Mouse (Mus musculus): Measurements from ENCODE around the gene Gm44790. TPM values are rescaled to one million over a fixed set of nuclear protein-coding genes. Genes with fewer than 3 reads are reported as not detected.
"Not testable (repeated sequence)": the region's sequence is repeated elsewhere in the genome, so short reads cannot be mapped to it uniquely, and the experiment has no call there.

The Gm44790 gene
- not detected in 2 replicates for polyA plus RNA-seq (2011; ENCODE audit: insufficient read depth, insufficient read length, low replicate concordance, missing spikeins)

DNA sequence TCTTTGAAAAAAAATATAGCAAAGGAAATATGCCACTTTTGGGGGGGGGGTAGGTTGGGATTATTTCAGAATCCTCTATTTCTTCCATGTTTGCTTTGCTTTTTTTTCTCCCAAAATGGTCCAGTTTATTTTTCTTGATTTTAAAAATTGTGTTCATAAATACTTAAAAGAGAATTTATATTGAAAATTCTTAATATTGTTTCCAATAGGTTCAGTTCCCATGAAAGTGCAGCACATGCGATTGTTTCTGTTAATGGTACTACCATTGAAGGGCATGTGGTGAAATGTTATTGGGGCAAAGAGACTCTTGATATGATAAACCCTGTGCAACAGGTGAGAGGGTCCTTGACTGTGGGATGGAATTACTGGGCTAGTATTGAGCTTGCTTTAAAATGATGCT is at the start of gene Gm44790:
Gene Gm44790, plus strand, starts transcription at position 301 of the 400 bp plus-strand sequence.
- WGBS, result 93% methylated on average over 1 of the region's 1 CpGs
- Histone ChIP-seq H3K4me3 (replicated peaks; ENCODE audit: control insufficient read depth, low read depth, low read length) (no peak within 1 kb of the TSS), H3K27ac (ENCODE audit: control insufficient read depth, insufficient read depth, low read depth, low read length, poor library complexity) (no peak within 1 kb of the TSS), H3K4me1 (ENCODE audit: control insufficient read depth, insufficient read depth, low read length) (no peaks in the 10 kb centered on the region)
- TF ChIP-seq POLR2A (IDR thresholded peaks at IDR 0.05; ENCODE audit: borderline replicate concordance, control insufficient read depth, low read depth, low read length) (no peak), CTCF (IDR thresholded peaks at IDR 0.05; ENCODE audit: control insufficient read depth, insufficient read depth, low read length) (no peak)

DNA sequence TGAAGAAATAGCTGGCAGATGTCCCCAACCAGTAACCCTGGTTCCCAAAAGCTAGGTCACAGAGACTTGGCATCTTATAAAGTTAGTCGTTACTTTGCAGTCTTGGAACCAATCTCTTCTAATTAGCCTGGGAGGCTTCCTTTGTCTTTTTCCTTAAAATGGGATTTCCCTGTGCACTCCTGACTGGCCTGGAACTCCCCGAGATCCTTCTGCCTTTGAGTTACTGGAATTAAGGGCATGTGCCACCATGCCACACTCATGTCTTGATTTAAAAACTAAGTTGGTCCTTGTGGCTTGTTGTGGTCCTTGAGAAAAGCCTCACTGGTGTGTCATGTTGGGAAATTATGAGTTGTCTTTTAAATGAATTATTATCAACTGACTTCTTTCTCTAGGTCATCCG is 48.1 kb upstream of the Gm44790 start:
- Histone ChIP-seq H3K27ac (ENCODE audit: control insufficient read depth, insufficient read depth, low read depth, low read length, poor library complexity) (no peak overlapping the region), H3K4me1 (ENCODE audit: control insufficient read depth, insufficient read depth, low read length) (no peaks in the 10 kb centered on the region; the same call in 1 of the 2 replicates), H3K4me3 (replicated peaks; ENCODE audit: control insufficient read depth, low read depth, low read length) (no peak overlapping the region)
- TF ChIP-seq CTCF (IDR thresholded peaks at IDR 0.05; ENCODE audit: control insufficient read depth, insufficient read depth, low read length) (no peak), POLR2A (IDR thresholded peaks at IDR 0.05; ENCODE audit: borderline replicate concordance, control insufficient read depth, low read depth, low read length) (no peak)
- 85% methylated on average over 3 of the region's 3 CpGs for WGBS

DNA sequence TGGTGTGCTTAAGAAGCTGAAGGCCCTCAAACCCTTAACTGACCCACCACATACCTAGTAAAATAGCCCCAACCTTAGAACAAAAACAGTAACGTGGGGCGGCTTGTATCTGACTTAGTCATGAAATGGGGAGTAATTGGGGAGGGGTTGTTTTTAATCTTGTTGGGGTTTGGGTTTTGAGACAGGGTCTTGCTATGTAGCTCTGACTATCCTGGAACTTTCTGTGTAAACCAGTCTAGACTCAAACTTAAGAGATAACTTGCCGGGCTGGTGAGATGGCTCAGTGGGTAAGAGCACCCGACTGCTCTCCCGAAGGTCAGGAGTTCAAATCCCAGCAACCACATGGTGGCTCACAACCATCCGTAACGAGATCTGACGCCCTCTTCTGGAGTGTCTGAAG is 46.3 kb upstream of the Gm44790 start:
- H3K4me3 ChIP-seq (replicated peaks; ENCODE audit: control insufficient read depth, low read depth, low read length); H3K27ac ChIP-seq (ENCODE audit: control insufficient read depth, insufficient read depth, low read depth, low read length, poor library complexity); H3K4me1 ChIP-seq (ENCODE audit: control insufficient read depth, insufficient read depth, low read length): not testable (repeated sequence)
- WGBS, result 64% methylated on average over 8 of the region's 8 CpGs

DNA sequence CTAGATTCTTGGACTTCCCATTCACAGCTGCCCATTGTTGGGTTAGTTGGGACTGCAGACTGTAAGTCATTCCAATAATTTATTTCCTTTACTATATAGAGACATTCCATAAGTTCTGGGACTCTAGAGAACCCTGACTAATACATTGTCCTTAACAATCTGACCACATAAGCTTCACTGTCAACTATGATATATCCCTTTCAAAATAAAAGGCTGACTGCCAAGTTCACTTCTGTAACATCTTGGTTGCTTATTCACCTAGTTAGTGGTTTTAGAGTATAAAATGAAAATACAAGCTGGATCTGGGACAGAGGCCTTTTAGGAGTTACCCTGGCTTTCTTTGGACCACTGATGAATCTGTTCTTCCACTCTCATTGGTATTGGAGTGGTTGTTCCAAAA is 43.9 kb upstream of the Gm44790 start:
- Histone ChIP-seq H3K4me1 (ENCODE audit: control insufficient read depth, insufficient read depth, low read length) (no peaks in the 10 kb centered on the region), H3K4me3 (replicated peaks; ENCODE audit: control insufficient read depth, low read depth, low read length) (no peak overlapping the region), H3K27ac (ENCODE audit: control insufficient read depth, insufficient read depth, low read depth, low read length, poor library complexity) (no peak overlapping the region)
- TF ChIP-seq POLR2A (IDR thresholded peaks at IDR 0.05; ENCODE audit: borderline replicate concordance, control insufficient read depth, low read depth, low read length), result no peak
- TF ChIP-seq CTCF (IDR thresholded peaks at IDR 0.05; ENCODE audit: control insufficient read depth, insufficient read depth, low read length), result no peak

DNA sequence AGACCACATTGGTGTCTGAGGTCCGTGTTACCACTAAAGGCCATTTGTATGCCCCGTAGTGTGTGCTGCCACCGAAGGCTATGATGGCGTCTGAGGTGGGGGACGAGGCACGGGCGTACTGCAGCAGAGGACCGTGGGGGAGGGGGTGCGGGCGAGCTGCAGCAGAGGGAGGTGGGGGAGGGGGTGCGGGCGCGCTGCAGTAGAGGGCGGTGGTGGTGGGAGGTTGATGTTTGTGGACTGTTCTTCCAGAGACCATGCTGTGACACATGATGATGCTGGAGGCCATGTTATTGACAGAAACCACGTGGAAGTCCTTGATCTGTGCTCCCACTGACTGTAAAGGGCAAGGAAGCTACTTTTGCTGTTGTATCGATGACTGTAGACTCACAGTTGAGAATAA is 43.1 kb upstream of the Gm44790 start:
- no peak for TF ChIP-seq CTCF (IDR thresholded peaks at IDR 0.05; ENCODE audit: control insufficient read depth, insufficient read depth, low read length)
- TF ChIP-seq POLR2A (IDR thresholded peaks at IDR 0.05; ENCODE audit: borderline replicate concordance, control insufficient read depth, low read depth, low read length), result no peak
- H3K4me1 ChIP-seq (ENCODE audit: control insufficient read depth, insufficient read depth, low read length), result no peaks in the 10 kb centered on the region
- H3K27ac ChIP-seq (ENCODE audit: control insufficient read depth, insufficient read depth, low read depth, low read length, poor library complexity), result no peak overlapping the region
- H3K4me3 ChIP-seq (replicated peaks; ENCODE audit: control insufficient read depth, low read depth, low read length), result no peak overlapping the region
- WGBS, result 67% methylated on average over 16 of the region's 16 CpGs

DNA sequence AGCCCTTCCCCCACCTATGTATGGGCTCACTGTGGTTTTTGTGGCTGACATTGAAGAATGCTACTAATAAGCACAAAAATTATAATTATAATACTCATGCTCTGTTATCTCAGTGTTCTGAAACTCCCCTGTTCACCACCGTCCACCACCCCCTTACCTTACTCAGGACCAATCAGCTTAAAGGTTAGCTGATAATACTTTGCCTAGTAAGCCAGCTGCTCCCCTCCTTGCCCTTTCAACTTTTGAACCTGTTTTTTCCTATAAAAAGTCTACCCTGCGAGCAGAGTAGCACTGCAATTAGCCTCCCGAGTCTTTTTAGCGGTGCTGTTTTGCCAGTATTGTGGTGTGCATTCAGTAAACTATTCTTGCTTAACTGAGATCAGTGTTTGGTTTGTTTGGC is 41.8 kb upstream of the Gm44790 start:
- WGBS, result 71% methylated on average over 4 of the region's 4 CpGs
- TF ChIP-seq CTCF (IDR thresholded peaks at IDR 0.05; ENCODE audit: control insufficient read depth, insufficient read depth, low read length) (no peak), POLR2A (IDR thresholded peaks at IDR 0.05; ENCODE audit: borderline replicate concordance, control insufficient read depth, low read depth, low read length) (no peak)
- H3K4me1 ChIP-seq (ENCODE audit: control insufficient read depth, insufficient read depth, low read length), result no peaks in the 10 kb centered on the region
- H3K4me3 ChIP-seq (replicated peaks; ENCODE audit: control insufficient read depth, low read depth, low read length), result no peak overlapping the region
- H3K27ac ChIP-seq (ENCODE audit: control insufficient read depth, insufficient read depth, low read depth, low read length, poor library complexity), result no peak overlapping the region

DNA sequence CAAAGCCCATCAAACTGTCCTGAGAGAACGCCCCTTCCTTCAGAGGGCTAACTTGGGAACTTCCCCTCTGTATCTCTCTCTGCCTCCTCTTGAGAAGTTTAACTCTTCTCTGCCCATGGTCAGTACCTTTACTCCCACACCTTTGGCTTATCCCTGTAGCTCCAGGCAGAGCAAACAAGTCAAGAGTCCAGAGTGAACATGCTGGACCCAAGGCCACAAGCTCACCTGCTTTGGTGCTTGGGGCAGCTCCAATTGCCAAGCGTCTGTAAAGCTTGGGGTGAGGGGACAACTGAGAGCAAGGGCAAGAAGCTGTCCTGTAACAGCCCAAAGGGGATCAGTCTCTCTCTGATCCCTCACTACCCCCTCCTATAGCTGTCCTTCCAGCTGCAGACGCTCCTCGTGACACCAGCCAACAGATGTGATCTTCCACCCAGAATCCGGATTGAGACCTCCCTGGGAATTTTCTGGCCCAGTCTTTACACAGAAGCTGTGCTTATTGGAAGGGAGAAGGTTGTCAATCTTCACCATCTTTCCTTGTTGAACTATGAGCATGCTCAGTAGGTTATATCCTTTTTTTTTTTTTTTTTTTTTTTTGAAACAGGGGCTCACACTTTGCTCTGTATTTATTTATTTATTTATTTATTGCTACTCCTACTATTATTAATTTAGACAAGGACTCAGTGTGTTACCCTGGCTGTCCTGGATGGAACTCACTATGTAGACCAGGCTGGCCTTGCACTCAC is 40.9 kb upstream of the Gm44790 start:
- no peak overlapping the region for H3K27ac ChIP-seq (ENCODE audit: control insufficient read depth, insufficient read depth, low read depth, low read length, poor library complexity)
- TF ChIP-seq CTCF (IDR thresholded peaks at IDR 0.05; ENCODE audit: control insufficient read depth, insufficient read depth, low read length) (no peak), POLR2A (IDR thresholded peaks at IDR 0.05; ENCODE audit: borderline replicate concordance, control insufficient read depth, low read depth, low read length) (no peak)
- WGBS, result 76% methylated on average over 5 of the region's 5 CpGs
- no peak overlapping the region for H3K4me3 ChIP-seq (replicated peaks; ENCODE audit: control insufficient read depth, low read depth, low read length)
- H3K4me1 ChIP-seq (ENCODE audit: control insufficient read depth, insufficient read depth, low read length), result no peaks in the 10 kb centered on the region

DNA sequence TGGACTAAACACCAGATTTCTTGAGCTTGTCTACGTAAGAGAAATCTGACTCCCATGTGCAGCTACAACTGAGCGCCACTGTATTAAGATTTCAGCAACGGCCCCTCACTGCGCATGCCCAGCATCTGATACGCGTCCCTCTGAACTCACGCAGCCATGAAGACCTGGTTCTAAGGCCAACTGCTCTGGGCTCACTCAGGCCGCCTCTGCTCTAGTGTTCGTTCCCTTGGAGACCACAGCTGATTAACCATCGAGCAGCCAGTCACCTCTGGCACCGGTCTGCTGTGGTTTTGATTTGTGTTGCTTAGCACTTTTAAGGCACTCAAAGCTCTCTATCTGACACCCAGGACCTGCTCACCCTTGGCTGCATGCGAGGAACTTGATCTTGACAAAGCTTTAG is 39.1 kb upstream of the Gm44790 start:
- Histone ChIP-seq H3K4me1 (ENCODE audit: control insufficient read depth, insufficient read depth, low read length) (no peaks in the 10 kb centered on the region), H3K27ac (ENCODE audit: control insufficient read depth, insufficient read depth, low read depth, low read length, poor library complexity) (no peak overlapping the region), H3K4me3 (replicated peaks; ENCODE audit: control insufficient read depth, low read depth, low read length) (no peak overlapping the region)
- TF ChIP-seq POLR2A (IDR thresholded peaks at IDR 0.05; ENCODE audit: borderline replicate concordance, control insufficient read depth, low read depth, low read length), result no peak
- TF ChIP-seq CTCF (IDR thresholded peaks at IDR 0.05; ENCODE audit: control insufficient read depth, insufficient read depth, low read length), result no peak
- WGBS, result 86% methylated on average over 12 of the region's 12 CpGs

DNA sequence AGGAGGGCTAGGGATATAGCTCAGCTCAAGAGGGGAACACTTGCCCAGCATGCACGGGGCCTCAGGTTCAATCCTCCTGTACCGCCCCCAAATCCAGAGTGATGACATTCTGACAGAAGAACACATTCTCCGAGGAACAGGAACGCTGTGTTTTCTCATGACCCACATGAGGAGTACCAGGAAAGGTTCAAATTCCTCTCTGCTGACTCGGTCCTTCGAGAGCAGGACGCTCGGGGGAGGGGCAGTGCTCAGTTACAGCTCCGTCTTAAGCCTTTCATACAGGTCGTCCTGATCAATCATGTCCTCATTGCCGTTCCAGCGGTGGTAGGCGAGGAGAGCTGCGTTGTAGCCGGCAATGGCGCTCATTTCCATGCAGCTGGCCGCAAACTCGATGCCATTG is 38.0 kb upstream of the Gm44790 start:
- TF ChIP-seq POLR2A (IDR thresholded peaks at IDR 0.05; ENCODE audit: borderline replicate concordance, control insufficient read depth, low read depth, low read length), result no peak
- no peak for TF ChIP-seq CTCF (IDR thresholded peaks at IDR 0.05; ENCODE audit: control insufficient read depth, insufficient read depth, low read length)
- Histone ChIP-seq H3K4me1 (ENCODE audit: control insufficient read depth, insufficient read depth, low read length) (no peaks in the 10 kb centered on the region), H3K4me3 (replicated peaks; ENCODE audit: control insufficient read depth, low read depth, low read length) (no peak overlapping the region), H3K27ac (ENCODE audit: control insufficient read depth, insufficient read depth, low read depth, low read length, poor library complexity) (no peak overlapping the region)
- WGBS, result 90% methylated on average over 18 of the region's 18 CpGs

Measured in bone marrow, adult 2 months (tissue).